Mouse (Mus musculus): Measurements from ENCODE around the gene Gm14137. TPM values are rescaled to one million over a fixed set of nuclear protein-coding genes. Genes with fewer than 3 reads are reported as not detected.

Gm14137 gene
- polyA plus RNA-seq, 1 experiment from 2014 or later = 0.85 TPM

DNA sequence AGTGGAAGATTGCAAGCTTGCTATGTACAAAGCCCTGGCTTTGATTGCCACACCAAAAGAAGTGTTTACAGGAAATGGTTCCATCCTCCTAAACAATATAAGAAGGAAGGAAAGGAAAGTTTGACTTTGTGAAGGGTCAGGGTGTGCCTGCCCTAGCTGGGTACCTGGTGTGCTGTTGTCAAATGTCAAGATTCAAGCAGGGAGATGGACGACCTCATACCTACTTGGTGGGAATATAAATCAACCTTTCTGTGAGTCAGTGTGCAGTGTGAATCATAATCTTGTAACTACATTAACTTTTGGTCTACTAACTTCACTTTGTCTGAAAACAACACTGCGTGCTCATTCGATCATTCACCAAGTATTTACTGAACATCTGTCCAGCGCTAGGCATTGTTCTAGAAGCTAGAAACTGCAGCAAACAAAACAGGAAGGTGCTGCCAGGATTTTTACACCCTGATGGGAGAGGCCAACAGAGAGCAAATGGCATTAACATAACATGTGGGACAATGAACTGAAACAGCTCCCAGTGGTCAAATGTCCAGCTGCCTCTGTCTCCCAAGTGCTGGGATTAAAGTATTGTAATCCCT lies 29.7 kb downstream of the Gm14137 start:
- 76% methylated on average over 4 of the region's 4 CpGs for WGBS
- Histone ChIP-seq H3K4me1 (peaks cover 21% of the 10 kb centered on the region), H3K4me3 (no peak overlapping the region), H3K27me3 (no peaks in the 10 kb centered on the region), H3K36me3 (no peaks in the 10 kb centered on the region), H3K4me2 (replicated peaks) (no peak overlapping the region), H3K27ac (replicated peaks) (no peak overlapping the region), H3K9ac (replicated peaks) (no peak overlapping the region), H3K9me3 (no peaks in the 10 kb centered on the region)
- no peak for ATAC-seq (ENCODE audit: low FRiP score, low read depth)

DNA sequence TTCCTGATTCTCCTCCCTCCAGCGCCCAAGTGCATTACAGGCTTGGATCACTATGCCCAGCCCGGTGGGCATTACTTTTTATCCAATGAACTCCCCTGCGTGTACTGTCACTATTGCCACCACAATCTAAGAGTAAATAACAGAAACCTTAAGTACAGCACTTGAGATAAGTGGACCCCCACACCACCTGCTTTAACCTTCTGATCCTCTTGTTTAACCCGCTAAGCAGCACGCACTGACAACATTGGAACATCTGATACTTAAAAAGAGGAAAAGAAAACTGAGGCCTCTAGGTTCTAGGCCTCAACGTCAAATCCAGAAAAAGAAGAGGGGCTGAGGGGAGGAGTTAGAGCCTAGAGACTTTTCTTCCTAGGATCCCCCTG lies 33.6 kb downstream of the Gm14137 start:
- Histone ChIP-seq H3K27me3 (no peaks in the 10 kb centered on the region), H3K36me3 (peaks cover 23% of the 10 kb centered on the region), H3K4me1 (peaks cover 22% of the 10 kb centered on the region), H3K4me3 (peak overlapping the region; percentile 69), H3K4me2 (replicated peaks) (peak overlapping the region; percentile 71), H3K27ac (replicated peaks) (peak overlapping the region; percentile 86), H3K9me3 (no peaks in the 10 kb centered on the region), H3K9ac (replicated peaks) (peak overlapping the region; percentile 69)
- ATAC-seq (ENCODE audit: low FRiP score, low read depth) = 0 out of 2 replicates have a peak, but pooled peaks have one; percentile 0
- 32% methylated on average over 6 of the region's 6 CpGs for WGBS

DNA sequence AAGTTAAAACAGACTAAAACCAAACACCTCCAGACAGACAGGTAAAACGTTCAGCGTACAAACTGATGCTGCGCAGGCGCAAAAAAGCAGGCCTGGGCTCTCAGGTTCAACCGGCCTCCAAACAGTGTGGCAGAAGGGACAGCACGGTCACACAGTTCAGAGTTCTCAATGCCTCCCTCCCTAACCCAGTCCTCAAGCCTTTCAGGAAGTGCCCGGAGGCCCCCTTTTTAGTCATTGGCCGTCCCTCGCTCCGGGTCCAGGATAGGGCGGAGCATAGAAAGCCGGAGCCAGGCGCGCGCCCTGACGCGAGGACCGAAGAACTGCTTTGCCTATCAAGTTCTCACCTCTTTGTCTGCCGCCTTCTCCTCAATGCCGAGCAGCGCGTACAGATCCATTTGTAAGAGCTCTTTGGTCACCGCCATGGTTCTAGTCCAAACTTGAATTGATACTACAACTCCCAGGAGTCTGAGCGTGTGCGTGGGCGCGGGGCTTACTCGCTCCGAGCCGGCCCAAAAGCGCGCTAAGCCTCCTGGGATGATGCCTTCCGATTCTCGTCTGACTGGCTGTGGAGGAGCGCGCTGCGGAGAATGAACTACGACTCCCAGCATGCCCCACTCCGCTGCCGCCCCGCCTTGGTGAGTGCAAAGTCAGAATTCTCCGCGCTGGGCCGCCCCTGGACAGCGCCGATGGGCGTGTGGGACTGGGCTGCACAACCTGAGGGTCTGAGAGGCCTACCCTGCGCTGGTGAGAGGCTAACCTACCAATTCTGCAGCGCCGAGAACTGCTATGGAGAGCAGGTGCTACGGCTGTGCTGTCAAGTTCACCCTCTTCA lies 34.3 kb downstream of the Gm14137 start, which contains the start of the genes Zfyve19 and Dnajc17:
Gene Zfyve19 (plus strand): TSS at position 274 of the 832 bp plus-strand sequence.
Gene Dnajc17 (minus strand): TSS at position 452 of the 832 bp plus-strand sequence.
- peak within 1 kb of the TSS; percentile 79 for H3K9ac ChIP-seq (replicated peaks)
- H3K9me3 ChIP-seq = no peaks in the 10 kb centered on the region
- peak within 1 kb of the TSS; percentile 69 for H3K4me3 ChIP-seq
- H3K27me3 ChIP-seq = no peaks in the 10 kb centered on the region
- peak within 1 kb of the TSS; percentile 71 for H3K4me2 ChIP-seq (replicated peaks)
- peak; percentile 97 for ATAC-seq (ENCODE audit: low FRiP score, low read depth)
- peaks cover 16% of the 10 kb centered on the region for H3K4me1 ChIP-seq
- WGBS = under 1% methylated on average over 51 of the region's 51 CpGs
- peaks cover 25% of the 10 kb centered on the region for H3K36me3 ChIP-seq
- peak within 1 kb of the TSS; percentile 86 for H3K27ac ChIP-seq (replicated peaks)

- H3K27ac ChIP-seq (replicated peaks) = 0 out of 2 replicates have a peak overlapping the region, but pooled peaks have one; percentile 39
- H3K4me2 ChIP-seq (replicated peaks) = peak overlapping the region; percentile 62
- peaks cover 30% of the 10 kb centered on the region for H3K36me3 ChIP-seq
- H3K9ac ChIP-seq (replicated peaks) = peak overlapping the region; percentile 79
- no peak for ATAC-seq (ENCODE audit: low FRiP score, low read depth)
- H3K9me3 ChIP-seq = no peaks in the 10 kb centered on the region
- H3K27me3 ChIP-seq = no peaks in the 10 kb centered on the region
- peak overlapping the region; percentile 69 for H3K4me3 ChIP-seq
- H3K4me1 ChIP-seq = peaks cover 16% of the 10 kb centered on the region
- WGBS = 2% methylated on average over 13 of the region's 13 CpGs
Observed at GRCm38 (mm10) chr2:119209176-119209507, 34.8 kb downstream of the Gm14137 start.

Other genes starting within 250 kb of the Gm14137 start
- gene Chst14, start 248.0 kb upstream of the Gm14137 start, polyA plus RNA-seq (2016; fragmentation: Nextera tagmentation; extraction: Ambion mirVana) = 14.5 and 19.5 TPM in 2 replicates
- 26.1 and 28.2 TPM in 2 replicates for gene Ccdc32, start 145.1 kb upstream of the Gm14137 start, polyA plus RNA-seq (2016; fragmentation: Nextera tagmentation; extraction: Ambion mirVana)
- 7.4 and 7.5 TPM in 2 replicates for gene Rpusd2, start 139.7 kb upstream of the Gm14137 start, polyA plus RNA-seq (2016; fragmentation: Nextera tagmentation; extraction: Ambion mirVana)
- 60.3 and 61.9 TPM in 2 replicates for gene Knl1, start 127.4 kb upstream of the Gm14137 start, polyA plus RNA-seq (2016; fragmentation: Nextera tagmentation; extraction: Ambion mirVana)
- 46.3 and 51.3 TPM in 2 replicates for gene Rad51, start 61.7 kb upstream of the Gm14137 start, polyA plus RNA-seq (2016; fragmentation: Nextera tagmentation; extraction: Ambion mirVana)
- 43.8 and 47.5 TPM in 2 replicates for gene Rmdn3, start 17.5 kb upstream of the Gm14137 start, polyA plus RNA-seq (2016; fragmentation: Nextera tagmentation; extraction: Ambion mirVana)
- gene Gchfr, start 6.7 kb upstream of the Gm14137 start, polyA plus RNA-seq (2016; fragmentation: Nextera tagmentation; extraction: Ambion mirVana) = 2.7 and 3.3 TPM in 2 replicates
- gene Zfyve19, start 34.1 kb downstream of the Gm14137 start, polyA plus RNA-seq (2016; fragmentation: Nextera tagmentation; extraction: Ambion mirVana) = 44.9 and 53.6 TPM in 2 replicates
- 24.7 and 26.8 TPM in 2 replicates for gene Dnajc17, start 34.3 kb downstream of the Gm14137 start, polyA plus RNA-seq (2016; fragmentation: Nextera tagmentation; extraction: Ambion mirVana)
- not detected in 2 replicates for gene Ppp1r14d, start 55.4 kb downstream of the Gm14137 start, polyA plus RNA-seq (2016; fragmentation: Nextera tagmentation; extraction: Ambion mirVana)
- gene Spint1, start 62.9 kb downstream of the Gm14137 start, polyA plus RNA-seq (2016; fragmentation: Nextera tagmentation; extraction: Ambion mirVana) = 0.98 and 1.5 TPM in 2 replicates
- gene Rhov, start 96.8 kb downstream of the Gm14137 start, polyA plus RNA-seq (2016; fragmentation: Nextera tagmentation; extraction: Ambion mirVana) = 3.9 and 4.7 TPM in 2 replicates
- gene Vps18, start 114.2 kb downstream of the Gm14137 start, polyA plus RNA-seq (2016; fragmentation: Nextera tagmentation; extraction: Ambion mirVana) = 25.9 and 26.9 TPM in 2 replicates
- gene Dll4, start 151.3 kb downstream of the Gm14137 start, polyA plus RNA-seq (2016; fragmentation: Nextera tagmentation; extraction: Ambion mirVana) = 4.4 and 5.0 TPM in 2 replicates
- 0.88 and 1.1 TPM in 2 replicates for gene Chac1, start 176.7 kb downstream of the Gm14137 start, polyA plus RNA-seq (2016; fragmentation: Nextera tagmentation; extraction: Ambion mirVana)

Measured in midbrain, embryonic 12.5 days (tissue).